ENCODE assay signal across 25 mouse cellular contexts in the genomic region with DNA sequence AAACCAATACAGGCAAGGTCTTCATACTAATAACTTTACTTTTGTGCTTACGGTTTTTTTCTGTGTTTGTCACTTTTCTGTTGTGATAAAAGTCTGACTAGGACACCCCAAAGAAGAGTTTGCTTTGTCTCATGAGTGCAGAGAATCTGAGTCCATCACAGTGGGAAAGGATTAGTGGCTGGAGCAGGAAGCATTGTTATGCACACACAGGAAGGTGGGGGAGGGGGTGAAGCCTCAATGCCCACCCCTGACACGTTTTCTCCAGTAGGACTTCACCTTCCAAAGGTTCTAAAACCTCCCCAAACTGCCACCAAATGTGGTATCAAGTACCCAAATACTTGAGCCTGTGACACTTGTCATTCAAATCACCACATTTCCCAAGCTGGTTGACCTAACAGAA. TPM values are rescaled to one million over a fixed set of nuclear protein-coding genes. Genes with fewer than 3 reads are reported as not detected.
DNase-seq lines count a peak whose midpoint lies in the region.
"Had no signal": no experiment of that assay in that cellular context is flagged by ENCODE, and none has a peak within 500 bp of the region (broad histone marks: within the 10 kb centered on the region; RNA-seq: fewer than 3 reads in every experiment).

No protein-coding gene starts in this region.

- intact Hi-C loops in heart, postnatal 25 days (cut with DNase I), result no loop called here

- peak; percentile 4 for DNase-seq in heart, adult 11 months
- no peak for DNase-seq in heart, postnatal 25 days (ENCODE audit: low spot score)
- peak; percentile 30 for DNase-seq in ES-CJ7 (ENCODE audit: low read depth, low spot score)
- peak; percentile 63 for DNase-seq in R1 (ENCODE audit: low read depth, low spot score)
- peak; percentile 15 for DNase-seq in ZHBTc4 (ENCODE audit: low read depth, low spot score)
- no peak for DNase-seq in kidney, adult 8-10 months
- DNase-seq in natural killer cell, adult 2 months (ENCODE audit: low spot score in 2 of 2), result no peak
- no peak for DNase-seq in kidney, postnatal 25 days
- DNase-seq: adrenal gland, adult 2 months; adrenal gland, adult 8-10 months; adrenal gland, postnatal 10 days; adrenal gland, postnatal 14 days; adrenal gland, postnatal 25 days; adrenal gland, postnatal 36 days; B cell, adult 2 months; cerebellum, adult 11 months; cerebellum, adult 11-12 months; cerebellum, adult 18-20 months; cerebellum, adult 2 months; cerebellum, adult 8-10 months had no signal

RNA-seq across cellular contexts. Expression of gene Ptf1a, which starts 16.5 kb away (rescaled TPM):
- total RNA-seq in heart, postnatal 25 days (2021), result not detected
- total RNA-seq: adrenal gland, adult 18-20 months; adrenal gland, adult 2 months; adrenal gland, adult 8-10 months; adrenal gland, postnatal 10 days; adrenal gland, postnatal 14 days; adrenal gland, postnatal 25 days; adrenal gland, postnatal 36 days; CH12.LX; ES-E14; G1E; MEL had no signal

Comparison
In these comparisons a context has a peak if more than half of its experiments do, and no peak if none do; other contexts are left out.
1. DNase-seq: peak in heart, adult 11 months (single experiment), ES-CJ7 (single experiment), R1 (single experiment) and ZHBTc4 (single experiment); none in heart, postnatal 25 days (single experiment), kidney, adult 8-10 months (0 of 2), natural killer cell, adult 2 months (0 of 2) and kidney, postnatal 25 days (0 of 2).